Mouse (Mus musculus) liver, adult 2 months (tissue): ENCODE data around the gene BC024978.

Source experiments
- CTCF ChIP-seq: fragments of 200-500 bp; IDR thresholded peaks from 2 replicates; pipeline ENCODE4 v1.5.1; 2011; ENCODE audit warnings: low read depth, low read length, control low read depth
- POLR2A ChIP-seq: fragments of 200-500 bp; IDR thresholded peaks from 2 replicates; pipeline ENCODE4 v1.6.1; 2011; ENCODE audit warnings: low read length, control low read depth; ENCODE audit not compliant: insufficient read depth; ENCODE audit errors: extremely low read depth

DNA sequence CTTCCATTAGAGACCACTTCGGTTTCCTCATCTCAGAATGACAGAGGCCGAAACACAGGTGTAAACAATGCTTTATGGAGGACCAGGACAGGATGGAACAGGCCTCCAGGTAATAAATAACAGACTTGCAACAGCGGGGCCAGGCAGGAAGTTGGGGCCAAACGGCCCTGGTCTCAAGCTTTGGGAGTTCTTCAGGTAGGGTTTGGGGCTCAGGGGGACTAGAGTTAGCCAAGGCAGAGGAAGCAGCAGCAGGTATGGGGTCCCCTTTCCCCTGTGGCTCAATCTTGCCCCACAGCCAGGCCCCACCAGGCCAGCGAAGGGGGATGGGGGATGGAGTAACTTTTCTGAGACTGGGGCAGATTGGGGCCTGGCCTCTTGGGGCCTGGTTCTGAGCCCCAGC lies 27.2 kb upstream of the BC024978 start:
- TF ChIP-seq CTCF: no peak
- TF ChIP-seq POLR2A: no peak
